Mouse (Mus musculus): Measurements from ENCODE around the gene Hoxc10.

Gene Hoxc10

GRCm38 (mm10) chr15:103011928-103012486 lies 45.4 kb downstream of the Hoxc10 start:
- peak; percentile 58 for DNase-seq (ENCODE audit: low spot score)

- peak; percentile 89 for DNase-seq (ENCODE audit: low spot score)
These were observed 46.8 kb downstream of the Hoxc10 start for GRCm38 (mm10) chr15:103013238-103013984.

GRCm38 (mm10) chr15:103014166-103015008 lies 47.8 kb downstream of the Hoxc10 start:
- peak; percentile 84 for DNase-seq (ENCODE audit: low spot score)

GRCm38 (mm10) chr15:103015009-103015399 lies 48.4 kb downstream of the Hoxc10 start:
- DNase-seq (ENCODE audit: low spot score), result no peak

- no peak for DNase-seq (ENCODE audit: low spot score)
These were observed 49.0 kb downstream of the Hoxc10 start for GRCm38 (mm10) chr15:103015406-103016166.

- no peak for DNase-seq (ENCODE audit: low spot score)
These were observed 52.0 kb downstream of the Hoxc10 start, which contains the start of gene Hoxc4 for GRCm38 (mm10) chr15:103018636-103019035. TSS of gene Hoxc4 (plus strand) at chr15:103018934.

- no peak for DNase-seq (ENCODE audit: low spot score)
These were observed 54.4 kb downstream of the Hoxc10 start for GRCm38 (mm10) chr15:103020899-103021418.

All from embryo, embryonic 10.5 days (tissue).